Mouse (Mus musculus) splenic B cell, adult 2 months (primary cell): ENCODE measurements at regions not wholly inside any gene's neighbourhood (a gene's known extent, or its start where the extent isn't known, plus 50 kb on each side); places are given as distances from the start of the nearest gene placed in this dataset.
A peak's percentile ranks its signal among the peaks of the same experiment; 100 is the strongest.

Experiments
- DNase-seq: peaks from one replicate; pipeline ENCODE4 v3.0.0-alpha.2; 2011; ENCODE audit warnings: low read depth, low spot score
- H3K27me3 ChIP-seq: 2 replicates; pipeline ENCODE4 v1.6.1; 2012; ENCODE audit warnings: mild to moderate bottlenecking, low read length, moderate library complexity, mixed read lengths; ENCODE audit not compliant: control insufficient read depth, poor library complexity, insufficient read depth, severe bottlenecking
- H3K36me3 ChIP-seq: 2 replicates; pipeline ENCODE4 v1.6.1; 2012; ENCODE audit warnings: mild to moderate bottlenecking, low read length, moderate library complexity, mixed read lengths; ENCODE audit not compliant: control insufficient read depth, poor library complexity, insufficient read depth, severe bottlenecking

DNA sequence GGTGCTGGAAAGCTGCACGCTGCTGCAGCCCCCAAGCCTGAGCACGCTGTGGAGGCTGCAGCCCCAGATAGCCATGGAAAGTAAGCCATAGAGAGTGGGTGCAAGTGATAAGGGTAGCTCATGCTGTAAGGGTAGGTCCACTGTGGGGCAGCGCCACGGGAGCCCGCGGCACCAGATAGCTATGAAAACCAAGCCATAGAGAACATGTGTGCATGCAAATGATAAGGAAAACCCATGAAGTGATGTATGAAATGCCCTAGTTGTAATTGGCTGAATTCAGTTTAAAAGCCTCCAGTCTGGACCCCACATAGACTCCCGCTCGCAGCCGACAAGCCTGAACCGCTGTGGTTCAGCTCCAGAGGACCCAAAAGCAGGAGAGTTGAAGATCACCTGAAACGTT is 58.8 kb upstream of the L3mbtl3 start:
- no peak for DNase-seq
- Histone ChIP-seq H3K27me3 (no peaks in the 10 kb centered on the region), H3K36me3 (no peaks in the 10 kb centered on the region)

DNA sequence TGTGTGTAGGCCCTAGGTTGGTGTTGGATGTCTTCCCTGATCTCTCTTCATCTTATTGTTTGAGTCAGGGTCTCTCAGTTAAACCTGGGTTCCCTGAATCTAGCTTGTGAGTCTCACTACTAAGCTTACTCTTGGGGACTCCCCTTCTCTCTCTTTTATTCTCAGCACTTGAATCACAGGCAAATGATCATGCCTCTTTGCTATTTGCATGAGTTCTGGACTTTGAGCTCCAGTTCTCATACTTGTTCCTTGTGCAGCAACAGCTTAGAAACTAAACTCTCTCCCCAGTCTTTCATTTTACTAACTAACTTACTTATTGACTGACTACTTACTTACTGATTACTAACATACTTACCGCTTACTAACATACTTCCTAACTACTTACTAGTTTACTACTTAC is 64.9 kb upstream of the L3mbtl3 start:
- Histone ChIP-seq H3K36me3 (no peaks in the 10 kb centered on the region), H3K27me3 (no peaks in the 10 kb centered on the region)
- DNase-seq, result no peak

DNA sequence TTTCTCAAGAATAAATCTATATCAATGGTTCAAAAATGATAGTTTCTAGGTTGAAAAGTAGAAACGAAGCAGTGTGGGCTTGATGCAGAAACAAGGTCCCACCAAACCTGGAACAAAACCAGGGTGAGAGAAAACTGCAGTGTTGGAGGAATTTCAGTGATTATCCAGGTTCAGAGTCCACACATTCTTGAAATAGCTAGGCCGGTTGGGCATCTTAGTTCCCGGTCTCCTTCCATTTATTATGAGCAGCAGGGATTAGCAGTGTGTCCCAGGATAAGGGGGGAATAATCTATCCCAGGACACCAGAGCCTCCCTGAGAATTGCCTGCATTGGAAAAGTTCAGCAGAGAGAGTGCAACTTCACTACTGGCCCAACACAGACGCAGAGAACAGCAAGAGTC is 108.5 kb upstream of the L3mbtl3 start:
- DNase-seq, result no peak
- no peaks in the 10 kb centered on the region for H3K27me3 ChIP-seq

DNA sequence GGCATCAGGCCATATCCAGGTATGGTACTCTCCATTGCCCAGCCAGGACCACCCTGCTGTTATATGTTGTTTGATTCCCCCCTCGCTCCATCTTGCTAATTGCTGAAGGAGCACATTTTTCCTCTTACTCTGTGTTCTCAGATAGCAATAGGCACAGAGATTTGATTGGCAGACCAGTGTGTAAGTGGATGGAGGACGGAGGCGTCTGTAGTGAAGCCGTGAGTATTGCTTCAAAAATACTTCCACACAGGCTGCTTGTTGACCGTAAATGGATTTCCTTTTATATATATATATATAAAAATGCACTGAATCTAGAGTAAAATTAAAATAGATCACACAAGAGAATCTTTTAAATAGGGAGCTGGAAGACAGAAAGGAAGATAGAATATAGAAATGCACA is 115.6 kb upstream of the L3mbtl3 start:
- DNase-seq, result no peak
- no peaks in the 10 kb centered on the region for H3K36me3 ChIP-seq
- H3K27me3 ChIP-seq, result no peaks in the 10 kb centered on the region

More for the DNA sequence above, 108.5 kb upstream of the L3mbtl3 start:
- no peaks in the 10 kb centered on the region for H3K36me3 ChIP-seq

DNA sequence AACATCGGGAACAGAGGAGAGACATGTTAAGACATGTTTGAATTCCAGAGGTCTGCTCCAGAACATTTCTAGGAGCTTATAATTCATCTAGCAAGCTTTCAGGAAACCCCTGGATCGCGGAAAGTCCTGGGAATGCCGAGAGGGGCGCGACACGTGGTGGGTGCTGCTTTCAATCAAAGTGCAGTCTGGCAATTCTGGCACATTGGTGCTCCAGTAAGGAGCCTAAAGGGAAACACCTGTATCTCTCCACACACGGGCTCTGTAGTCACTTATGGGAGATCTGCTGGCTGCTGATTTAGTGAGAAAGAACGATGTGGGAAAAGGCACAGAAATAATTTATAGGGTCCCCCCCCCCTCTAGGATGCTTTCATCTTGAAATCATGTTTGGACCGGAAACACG is 116.4 kb upstream of the L3mbtl3 start:
- DNase-seq, result no peak
- Histone ChIP-seq H3K27me3 (no peaks in the 10 kb centered on the region), H3K36me3 (no peaks in the 10 kb centered on the region)

DNA sequence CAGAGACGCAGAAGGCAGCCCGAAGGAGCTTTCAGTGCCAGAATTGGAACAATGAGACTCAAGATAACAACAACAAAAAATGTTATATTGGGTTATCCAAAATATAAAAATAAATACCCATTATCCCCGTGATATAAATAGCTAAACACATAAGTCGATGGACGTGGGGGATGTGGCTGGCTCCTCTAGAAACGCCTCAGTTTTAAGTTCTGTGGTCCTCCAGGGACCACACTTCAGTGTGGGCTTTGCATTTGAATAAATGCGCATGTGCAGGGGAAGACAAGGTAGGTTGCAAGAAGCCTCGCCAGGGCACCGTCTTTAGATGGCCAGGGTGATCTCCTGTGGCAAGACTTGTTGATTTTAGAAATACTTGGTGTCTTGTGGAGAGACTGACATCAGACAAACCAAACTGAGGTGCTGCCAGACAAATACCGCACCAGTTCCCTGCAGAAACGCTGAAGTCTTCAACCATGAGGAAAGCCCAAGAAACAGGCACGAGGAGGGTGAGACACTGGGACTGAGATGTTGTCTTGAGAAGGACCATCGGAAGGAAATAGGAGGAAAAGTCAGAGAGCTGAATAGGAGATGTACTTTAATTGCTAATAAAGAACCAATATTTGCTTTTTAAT is 117.2 kb upstream of the L3mbtl3 start:
- no peaks in the 10 kb centered on the region for H3K36me3 ChIP-seq
- no peak for DNase-seq
- no peaks in the 10 kb centered on the region for H3K27me3 ChIP-seq

DNA sequence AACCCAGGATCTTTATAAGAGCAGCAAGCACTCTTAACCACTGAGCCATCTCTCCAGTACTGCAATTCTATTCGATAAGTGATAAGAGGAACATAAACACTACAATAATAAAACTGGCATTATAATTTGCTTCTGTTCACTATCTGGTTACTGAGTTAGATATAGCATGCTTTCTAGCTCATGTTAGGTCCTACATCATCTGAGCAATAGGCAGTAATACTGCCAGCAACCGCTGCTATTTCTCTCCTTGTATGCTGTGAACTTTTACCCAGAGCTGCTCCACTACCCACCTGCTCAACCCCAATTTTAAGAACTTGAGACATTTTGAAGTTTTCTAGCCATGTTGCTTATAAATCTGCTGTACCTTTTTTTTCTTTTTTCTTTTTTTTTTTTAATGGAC is 118.0 kb upstream of the L3mbtl3 start:
- no peaks in the 10 kb centered on the region for H3K36me3 ChIP-seq
- no peaks in the 10 kb centered on the region for H3K27me3 ChIP-seq
- DNase-seq, result no peak

DNA sequence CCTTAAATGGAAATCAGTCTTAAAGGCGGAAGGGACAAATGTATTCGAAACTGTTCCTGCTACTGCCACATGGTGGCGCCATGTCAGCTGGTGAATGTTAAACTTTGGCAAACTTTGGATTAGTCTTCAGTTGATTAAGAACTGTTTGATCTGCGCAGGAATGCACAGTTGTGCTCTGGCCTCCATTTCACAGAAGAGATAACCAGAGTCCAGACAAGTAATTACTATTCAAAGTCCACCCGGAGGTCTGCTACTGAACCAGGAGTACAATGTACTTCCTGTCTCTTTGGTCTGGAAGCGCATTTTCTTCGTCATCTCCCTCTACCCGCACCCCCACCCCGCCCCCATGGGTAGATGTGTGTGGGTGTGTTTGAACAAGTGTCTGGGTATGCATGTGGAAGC is 118.6 kb upstream of the L3mbtl3 start:
- peak; percentile 68 for DNase-seq
- H3K36me3 ChIP-seq, result no peaks in the 10 kb centered on the region

DNA sequence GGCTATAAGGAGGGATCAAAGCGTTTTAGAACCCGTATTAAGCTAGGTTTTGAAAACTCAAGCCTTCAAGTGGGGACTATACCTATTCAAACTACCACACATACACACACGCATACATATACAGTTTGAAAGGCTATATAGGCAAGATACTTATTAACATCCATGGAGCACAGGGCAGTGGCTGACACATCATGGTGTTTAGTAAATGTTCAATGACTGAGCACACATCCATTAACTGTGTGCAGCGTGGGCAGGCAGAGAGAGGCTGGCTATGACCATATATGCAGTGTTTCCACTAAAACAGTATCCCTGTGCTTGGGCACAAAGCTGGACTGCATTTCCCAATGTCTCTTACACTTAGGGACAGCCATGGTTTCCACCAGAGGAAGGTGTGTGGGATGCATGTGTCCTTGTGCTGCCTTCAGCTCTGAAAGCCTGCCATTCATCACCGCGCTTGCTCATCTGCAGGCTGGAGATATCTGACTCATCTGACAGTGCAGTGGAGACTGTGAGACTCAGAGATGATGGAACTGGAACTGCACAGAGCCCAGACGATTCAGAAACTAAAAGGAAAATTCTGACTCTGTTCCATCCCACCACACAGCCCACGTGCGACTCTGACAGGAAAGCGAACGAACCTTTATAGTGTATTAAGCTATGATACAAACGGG is 124.6 kb upstream of the L3mbtl3 start:
- H3K36me3 ChIP-seq, result no peaks in the 10 kb centered on the region
- no peaks in the 10 kb centered on the region for H3K27me3 ChIP-seq
- no peak for DNase-seq

More for the DNA sequence above, 118.6 kb upstream of the L3mbtl3 start:
- no peaks in the 10 kb centered on the region for H3K27me3 ChIP-seq

DNA sequence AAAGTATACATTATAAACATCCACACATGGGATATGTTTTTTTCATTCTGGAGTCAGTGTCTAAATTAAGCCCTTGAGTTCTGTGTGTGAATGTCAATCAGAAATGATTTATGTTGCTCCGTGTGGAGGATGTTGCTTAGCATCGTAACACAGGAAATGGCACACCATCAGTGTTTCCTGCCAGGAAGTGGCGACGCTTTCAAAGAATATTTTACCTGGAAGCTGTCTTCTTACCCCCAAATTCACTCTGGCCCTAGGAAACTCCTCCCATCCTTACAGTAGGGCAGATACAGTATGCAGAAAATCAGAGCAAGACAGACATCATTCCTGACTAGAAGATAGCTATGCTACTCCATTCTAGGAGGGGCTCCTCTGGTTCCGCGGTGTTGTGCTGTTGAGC is 145.1 kb upstream of the L3mbtl3 start:
- DNase-seq, result peak; percentile 2
- H3K27me3 ChIP-seq, result no peaks in the 10 kb centered on the region
- no peaks in the 10 kb centered on the region for H3K36me3 ChIP-seq

DNA sequence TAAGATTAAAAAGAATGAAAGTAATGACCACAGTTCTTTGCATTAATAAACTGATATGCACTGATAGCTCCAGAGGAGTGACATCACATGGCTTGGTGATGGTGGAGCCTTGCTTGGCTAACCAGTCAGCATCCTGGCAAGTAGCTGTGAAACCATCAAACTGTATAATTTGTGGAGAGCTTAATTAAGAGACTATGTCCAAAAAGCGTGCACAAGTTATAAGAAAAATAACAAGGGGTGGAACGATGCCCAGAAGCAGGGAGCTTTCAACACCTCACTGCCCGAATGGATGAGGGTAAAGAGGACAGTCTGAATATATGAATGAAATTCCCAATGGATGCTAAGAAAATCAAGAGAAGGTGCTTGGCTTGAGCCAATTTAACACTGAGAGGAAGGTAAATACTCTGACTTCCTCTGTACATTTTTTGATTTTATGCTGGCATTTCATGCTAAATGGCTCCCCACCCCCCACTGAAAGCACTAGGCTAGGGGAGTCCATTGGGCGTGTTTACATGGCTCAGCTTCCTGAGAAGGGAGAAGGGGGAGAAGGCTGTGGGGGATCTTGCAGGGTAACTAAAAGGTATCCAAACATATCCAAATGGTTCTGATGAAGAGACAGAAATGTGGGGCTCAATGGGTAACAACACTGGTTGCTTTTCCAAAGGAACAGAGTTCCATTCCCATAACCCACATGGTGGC is 150.2 kb upstream of the L3mbtl3 start:
- no peaks in the 10 kb centered on the region for H3K36me3 ChIP-seq
- no peak for DNase-seq
- H3K27me3 ChIP-seq, result no peaks in the 10 kb centered on the region

DNA sequence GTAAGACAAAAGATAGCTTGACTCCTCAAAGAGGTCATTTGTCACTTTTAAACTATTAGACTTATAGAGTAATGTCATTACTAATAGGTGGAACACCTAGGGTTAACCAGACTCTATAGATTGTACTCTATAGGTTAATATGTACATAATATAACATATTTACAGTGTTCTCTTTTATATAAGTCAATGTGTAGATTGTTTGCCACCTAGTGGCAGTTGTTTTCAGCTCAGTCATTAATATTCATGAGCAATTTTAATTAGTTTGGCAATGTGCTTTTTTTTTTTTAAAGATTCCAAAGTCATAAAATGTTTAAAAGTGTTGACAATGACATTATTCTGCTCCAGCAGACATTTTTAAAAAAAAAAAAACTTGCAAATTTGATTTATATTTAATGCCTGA is 164.4 kb upstream of the L3mbtl3 start:
- Histone ChIP-seq H3K27me3 (no peaks in the 10 kb centered on the region), H3K36me3 (no peaks in the 10 kb centered on the region)
- peak; percentile 19 for DNase-seq

DNA sequence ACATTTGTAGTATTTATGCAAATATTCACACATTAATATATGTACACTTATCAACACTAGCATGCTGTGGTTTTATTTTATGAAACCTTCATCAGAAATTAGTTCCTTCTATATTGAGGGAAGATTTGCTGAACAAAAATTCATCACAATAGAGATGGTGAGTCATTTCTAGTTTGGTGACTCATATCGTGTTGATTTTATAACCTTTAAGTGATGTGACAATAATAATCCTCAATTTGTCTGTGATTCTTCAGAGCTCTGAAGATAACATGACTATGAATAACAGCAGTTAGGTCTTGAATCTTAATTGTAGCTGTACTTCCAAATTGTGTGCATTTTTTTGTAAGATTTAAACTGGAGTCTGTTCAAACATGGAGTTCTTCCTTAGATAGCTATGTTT is 168.3 kb upstream of the L3mbtl3 start:
- H3K36me3 ChIP-seq, result no peaks in the 10 kb centered on the region
- H3K27me3 ChIP-seq, result no peaks in the 10 kb centered on the region
- DNase-seq, result no peak

DNA sequence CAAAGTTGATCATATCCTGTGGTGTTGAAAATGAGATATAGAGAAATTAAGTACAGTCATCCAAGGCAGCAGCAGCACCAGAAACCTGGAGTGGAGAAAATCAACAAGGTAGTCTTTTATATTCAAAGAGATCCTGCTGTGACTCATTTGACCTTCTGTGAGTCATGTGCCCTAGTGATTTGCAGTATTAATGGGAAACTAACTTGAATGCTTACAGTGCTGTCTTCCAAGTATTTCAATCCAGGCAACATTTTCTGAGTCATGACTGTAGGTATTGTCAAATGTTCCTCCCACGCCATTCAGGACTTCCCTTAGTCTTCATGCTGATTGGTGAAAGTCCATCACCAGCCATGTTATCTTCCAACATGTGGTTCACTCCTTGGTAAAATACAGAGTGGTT is 169.0 kb upstream of the L3mbtl3 start:
- Histone ChIP-seq H3K27me3 (no peaks in the 10 kb centered on the region), H3K36me3 (no peaks in the 10 kb centered on the region)
- DNase-seq, result no peak

DNA sequence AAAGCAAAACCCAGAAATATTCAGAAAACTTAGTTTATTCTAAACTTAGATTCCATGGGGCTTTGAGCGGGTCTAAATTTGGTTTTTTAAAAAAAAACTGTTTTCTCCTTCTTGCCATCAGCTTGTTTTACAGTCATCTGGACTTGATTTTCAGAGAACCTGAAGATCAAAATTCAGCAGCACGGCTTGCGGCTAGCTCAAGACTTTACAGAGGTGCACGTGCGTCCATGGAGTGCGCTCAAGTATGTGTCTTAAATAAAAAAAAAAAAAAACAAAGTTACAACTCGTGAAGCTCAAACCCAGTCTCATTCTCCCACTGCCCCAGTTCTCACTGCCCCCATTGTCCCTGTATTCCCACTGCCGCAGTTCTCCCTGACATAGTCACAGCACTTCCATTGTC is 180.5 kb upstream of the L3mbtl3 start:
- Histone ChIP-seq H3K36me3 (no peaks in the 10 kb centered on the region), H3K27me3 (no peaks in the 10 kb centered on the region)
- DNase-seq, result no peak
